Mouse (Mus musculus): Measurements from ENCODE around the gene Gal3st2c.
"Not testable (repeated sequence)": the region's sequence is repeated elsewhere in the genome, so short reads cannot be mapped to it uniquely, and the experiment has no call there.

Gene Gal3st2c

DNA sequence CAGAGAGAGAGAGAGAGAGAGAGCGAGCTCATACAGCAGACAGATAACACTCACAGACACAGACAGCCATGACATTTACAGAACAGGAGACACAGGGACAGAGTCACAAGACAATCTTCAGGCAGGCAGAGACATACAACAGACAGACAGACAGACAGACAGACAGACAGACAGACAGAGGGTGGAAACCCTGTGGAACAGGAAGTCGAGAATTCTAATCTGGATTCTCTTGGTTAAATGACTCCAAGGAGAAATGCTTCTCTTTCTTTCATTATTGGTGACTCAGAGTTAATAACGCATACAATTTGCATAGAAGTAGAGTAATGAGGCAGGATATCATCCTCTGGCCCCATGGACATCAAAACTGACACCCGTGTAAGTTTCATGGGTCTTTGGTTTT, 56.2 kb downstream of the Gal3st2c start:
- DNase-seq (ENCODE audit: low spot score), result no peak

DNA sequence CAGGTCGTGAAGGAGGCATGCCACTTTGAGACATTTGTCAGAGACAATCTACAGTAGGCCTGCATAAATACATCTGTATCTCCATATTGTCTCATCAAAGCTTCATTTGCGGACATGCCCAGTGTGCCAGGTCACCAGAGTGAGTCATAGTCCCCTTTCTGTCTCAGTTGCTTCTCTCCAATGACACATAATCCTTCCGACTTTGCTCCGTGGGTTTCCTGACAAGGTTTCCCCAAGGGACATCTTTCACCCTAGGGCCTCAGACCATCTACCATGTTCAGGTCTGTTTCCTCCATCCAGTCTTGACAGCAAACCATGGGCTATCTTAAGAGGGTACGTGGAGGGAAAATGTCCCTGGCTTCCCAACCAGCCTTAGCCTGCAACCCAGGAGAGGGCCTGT, 60.8 kb downstream of the Gal3st2c start:
- no peak for DNase-seq (ENCODE audit: low spot score)

DNA sequence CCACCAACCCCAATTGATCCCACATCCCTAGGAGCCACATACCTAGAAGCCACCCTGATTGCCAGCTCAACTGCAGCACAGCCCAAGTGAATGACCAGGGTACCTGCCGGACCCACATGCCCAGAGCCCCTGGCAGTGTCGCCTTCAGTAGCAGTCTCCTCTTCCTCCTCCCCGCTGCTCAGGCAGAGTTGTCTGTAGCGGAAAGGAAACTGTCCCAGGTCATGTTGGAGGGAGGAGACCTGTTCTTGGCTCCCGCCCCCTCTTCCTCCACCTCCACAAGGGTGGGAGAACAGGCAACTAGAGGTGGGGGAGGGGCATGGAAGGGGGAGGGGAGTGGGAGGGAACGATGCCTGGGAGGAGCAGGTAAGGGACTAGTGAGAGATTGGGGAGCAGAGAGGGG, 62.1 kb downstream of the Gal3st2c start, which contains the start of gene Pdcd1:
TSS of gene Pdcd1 (minus strand) at position 181 of the 400 bp plus-strand sequence.
- no peak for DNase-seq (ENCODE audit: low spot score)

DNA sequence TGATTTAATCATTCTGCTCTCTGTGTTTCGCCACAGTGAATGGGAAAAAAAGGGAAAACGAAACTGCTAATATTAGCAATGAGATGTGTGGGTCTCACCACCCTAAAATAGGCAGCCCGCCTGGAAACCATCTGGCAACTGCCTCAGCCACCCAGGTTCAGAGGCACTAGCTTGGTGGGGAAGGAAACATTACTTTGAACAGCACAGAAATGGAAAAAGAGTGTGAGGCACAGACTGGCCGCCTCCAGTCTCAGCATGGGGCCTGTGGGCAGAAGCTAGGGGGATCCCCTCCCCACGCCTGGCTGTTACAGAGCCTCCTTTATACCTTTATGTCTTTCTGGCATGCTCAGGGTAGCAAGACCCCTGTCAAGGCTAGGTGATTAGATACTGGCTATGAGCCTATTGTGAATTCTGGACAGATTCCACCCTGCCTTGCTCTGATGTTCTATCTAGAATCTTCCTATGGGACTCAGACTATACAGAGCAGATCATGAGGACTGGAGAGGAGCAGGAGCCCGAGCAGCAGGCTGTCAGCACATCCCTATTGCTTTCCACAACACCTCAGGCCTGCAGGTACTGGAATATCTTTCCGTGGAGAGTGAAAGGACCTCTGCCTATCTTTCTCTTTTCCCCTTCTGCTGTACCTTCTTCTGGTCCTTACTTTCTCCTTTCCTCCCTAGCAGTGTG, 63.4 kb downstream of the Gal3st2c start:
- DNase-seq (ENCODE audit: low spot score), result no peak

DNA sequence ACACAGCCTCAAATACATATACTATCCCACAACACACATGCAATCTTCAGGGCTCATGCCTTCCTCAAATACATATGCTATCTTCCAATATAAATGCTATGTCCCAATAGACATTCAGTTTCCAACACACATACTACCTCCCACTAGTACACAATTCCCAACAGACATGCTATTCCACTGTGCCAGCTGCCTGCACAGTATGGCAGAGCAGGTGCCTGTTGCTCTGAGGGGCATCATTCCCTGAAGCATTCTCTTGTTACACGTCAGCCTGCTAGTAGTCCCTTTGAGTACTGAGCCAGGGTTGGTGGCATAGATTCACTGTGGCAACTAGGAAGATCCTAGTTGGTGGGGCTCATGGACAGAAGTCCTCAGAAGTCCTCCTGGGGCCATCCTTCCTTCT, 64.2 kb downstream of the Gal3st2c start:
- no peak for DNase-seq (ENCODE audit: low spot score)

DNA sequence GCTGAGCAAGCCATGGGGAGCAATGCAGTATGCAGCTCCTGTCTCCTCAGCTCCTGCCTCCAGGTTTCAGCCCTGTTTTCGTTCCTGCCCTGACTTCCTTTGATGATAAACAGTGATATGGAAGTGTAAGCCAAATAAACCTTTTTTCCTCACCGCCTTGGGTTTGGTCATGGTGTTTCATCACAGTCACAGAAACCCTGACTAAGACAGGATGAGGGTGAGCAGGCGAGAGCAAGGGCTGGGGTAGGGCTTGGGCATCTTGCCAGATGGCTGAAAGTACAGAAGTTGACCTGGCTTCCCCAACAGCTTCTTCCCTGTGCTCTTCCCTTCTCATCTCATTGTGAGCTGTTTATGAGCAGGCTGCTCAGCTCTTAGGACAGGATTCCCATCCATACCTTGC, 65.7 kb downstream of the Gal3st2c start:
- DNase-seq (ENCODE audit: low spot score), result no peak

DNA sequence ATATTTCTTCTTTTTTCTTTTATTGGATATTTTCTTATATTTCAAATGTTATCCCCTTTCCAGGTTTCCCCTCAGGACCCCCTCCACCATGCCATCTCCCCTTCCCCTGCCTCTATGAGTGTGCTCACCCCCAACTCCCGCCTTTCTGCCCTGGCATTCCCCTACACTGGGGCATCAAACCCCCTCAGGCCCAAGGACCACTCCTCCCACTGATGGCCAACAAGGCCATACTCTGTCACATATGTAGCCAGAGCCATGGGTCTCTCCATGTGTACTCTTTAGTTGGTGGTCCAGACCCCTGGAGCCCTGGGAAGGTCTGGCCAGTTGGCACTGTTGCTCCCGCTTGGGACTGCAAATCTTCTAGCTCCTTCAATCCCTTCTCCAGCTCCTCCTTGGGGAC, 67.1 kb downstream of the Gal3st2c start:
- DNase-seq (ENCODE audit: low spot score), result no peak

DNA sequence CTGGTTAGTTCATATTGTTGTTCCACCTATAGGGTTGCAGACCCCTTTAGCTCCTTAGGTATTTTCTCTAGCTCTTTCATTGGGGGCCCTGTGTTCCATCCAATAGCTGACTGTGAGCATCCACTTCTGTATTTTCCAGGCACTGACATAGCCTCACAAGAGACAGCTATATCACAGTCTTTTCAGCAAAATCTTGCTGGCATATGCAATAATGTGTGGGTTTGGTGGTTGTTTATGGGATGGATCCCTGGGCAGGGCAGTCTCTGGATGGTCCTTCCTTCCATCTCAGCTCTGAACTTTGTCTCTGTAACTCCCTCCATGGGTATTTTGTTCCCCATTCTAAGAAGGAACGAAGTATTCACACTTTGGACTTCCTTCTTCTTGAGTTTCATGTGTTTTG, 68.0 kb downstream of the Gal3st2c start:
- DNase-seq (ENCODE audit: low spot score), result not testable (repeated sequence)

Measured in retina, embryonic 14.5 days (tissue).